Mouse (Mus musculus): ENCODE data around the gene Pabpn1l.
A peak's percentile ranks its signal among the peaks of the same experiment; 100 is the strongest.
"Not testable (repeated sequence)": the region's sequence is repeated elsewhere in the genome, so short reads cannot be mapped to it uniquely, and the experiment has no call there.

Pabpn1l gene

GRCm38 (mm10) chr8:122646337-122646736 is 23.8 kb upstream of the Pabpn1l start:
- no peak for DNase-seq

GRCm38 (mm10) chr8:122644175-122644954 is 21.8 kb upstream of the Pabpn1l start:
- no peak for DNase-seq

GRCm38 (mm10) chr8:122642071-122642470 is 19.5 kb upstream of the Pabpn1l start:
- DNase-seq = peak; percentile 96

- DNase-seq = no peak
Observed at GRCm38 (mm10) chr8:122641406-122641805, 18.9 kb upstream of the Pabpn1l start.

- peak; percentile 95 for DNase-seq
Observed at GRCm38 (mm10) chr8:122640825-122641224, 18.3 kb upstream of the Pabpn1l start.

GRCm38 (mm10) chr8:122639521-122640248 is 17.1 kb upstream of the Pabpn1l start:
- peak; percentile 99 for DNase-seq

- no peak for DNase-seq
Observed at GRCm38 (mm10) chr8:122638601-122639000, 16.1 kb upstream of the Pabpn1l start.

GRCm38 (mm10) chr8:122637230-122637629 is 14.7 kb upstream of the Pabpn1l start:
- no peak for DNase-seq

- DNase-seq = peak; percentile 97
Observed at GRCm38 (mm10) chr8:122636803-122637175, 14.2 kb upstream of the Pabpn1l start.

GRCm38 (mm10) chr8:122635878-122636802 is 13.6 kb upstream of the Pabpn1l start:
- no peak for DNase-seq

- DNase-seq = no peak
Observed at GRCm38 (mm10) chr8:122633205-122633604, 10.7 kb upstream of the Pabpn1l start.

- DNase-seq = not testable (repeated sequence)
Observed at GRCm38 (mm10) chr8:122632134-122632533, 9.6 kb upstream of the Pabpn1l start.

GRCm38 (mm10) chr8:122630696-122631095 is 8.2 kb upstream of the Pabpn1l start:
- DNase-seq = no peak

- DNase-seq = no peak
Observed at GRCm38 (mm10) chr8:122629388-122629787, 6.8 kb upstream of the Pabpn1l start.

GRCm38 (mm10) chr8:122626896-122627295 is 4.4 kb upstream of the Pabpn1l start:
- no peak for DNase-seq

- DNase-seq = no peak
Observed at GRCm38 (mm10) chr8:122625811-122626210, 3.3 kb upstream of the Pabpn1l start.

GRCm38 (mm10) chr8:122624653-122625052 is 2.1 kb upstream of the Pabpn1l start:
- DNase-seq = no peak

GRCm38 (mm10) chr8:122623844-122624642 is 1.5 kb upstream of the Pabpn1l start:
- DNase-seq = peak; percentile 98

GRCm38 (mm10) chr8:122620446-122620845 is 2.1 kb downstream of the Pabpn1l start:
- DNase-seq = no peak

- DNase-seq = no peak
Observed at GRCm38 (mm10) chr8:122618660-122619378, 3.7 kb downstream of the Pabpn1l start.

GRCm38 (mm10) chr8:122617947-122618546 is 4.5 kb downstream of the Pabpn1l start:
- peak; percentile 97 for DNase-seq

All from heart, adult 11 months (tissue).